Mouse (Mus musculus) Muller cell, postnatal 12 days (primary cell): ENCODE results near the gene Grin2a.

Experiments
- DNase-seq: peaks from one replicate; pipeline ENCODE4 v3.0.0-alpha.2; 2015; ENCODE audit errors: inconsistent ontology term

Gene Grin2a

GRCm38 (mm10) chr16:9751045-9751569 lies 244.3 kb downstream of the Grin2a start:
- peak; percentile 35 for DNase-seq

GRCm38 (mm10) chr16:9749661-9750060 lies 245.7 kb downstream of the Grin2a start:
- DNase-seq, result no peak

GRCm38 (mm10) chr16:9742443-9742842 lies 252.9 kb downstream of the Grin2a start:
- DNase-seq, result no peak

- no peak for DNase-seq
Measured at GRCm38 (mm10) chr16:9738679-9739078, 256.7 kb downstream of the Grin2a start.

GRCm38 (mm10) chr16:9737131-9737530 lies 258.2 kb downstream of the Grin2a start:
- no peak for DNase-seq

- DNase-seq, result no peak
Measured at GRCm38 (mm10) chr16:9735365-9736080, 259.8 kb downstream of the Grin2a start.

GRCm38 (mm10) chr16:9727603-9728002 lies 267.8 kb downstream of the Grin2a start:
- DNase-seq, result no peak

GRCm38 (mm10) chr16:9725578-9726113 lies 269.7 kb downstream of the Grin2a start:
- no peak for DNase-seq

- DNase-seq, result peak; percentile 61
Measured at GRCm38 (mm10) chr16:9711398-9711797, 284.0 kb downstream of the Grin2a start.

GRCm38 (mm10) chr16:9709921-9710320 lies 285.4 kb downstream of the Grin2a start:
- no peak for DNase-seq

- DNase-seq, result no peak
Measured at GRCm38 (mm10) chr16:9697141-9697540, 298.2 kb downstream of the Grin2a start.

- no peak for DNase-seq
Measured at GRCm38 (mm10) chr16:9694081-9694480, 301.3 kb downstream of the Grin2a start.

- DNase-seq, result no peak
Measured at GRCm38 (mm10) chr16:9688523-9689140, 306.7 kb downstream of the Grin2a start.

- no peak for DNase-seq
Measured at GRCm38 (mm10) chr16:9680572-9680971, 314.8 kb downstream of the Grin2a start.

GRCm38 (mm10) chr16:9679994-9680393 lies 315.4 kb downstream of the Grin2a start:
- peak; percentile 36 for DNase-seq

GRCm38 (mm10) chr16:9678750-9679149 lies 316.6 kb downstream of the Grin2a start:
- DNase-seq, result no peak

- no peak for DNase-seq
Measured at GRCm38 (mm10) chr16:9672390-9672789, 323.0 kb downstream of the Grin2a start.

- DNase-seq, result no peak
Measured at GRCm38 (mm10) chr16:9671222-9671621, 324.1 kb downstream of the Grin2a start.

- DNase-seq, result peak; percentile 7
Measured at GRCm38 (mm10) chr16:9670750-9671161, 324.6 kb downstream of the Grin2a start.

- DNase-seq, result no peak
Measured at GRCm38 (mm10) chr16:9665896-9666295, 329.5 kb downstream of the Grin2a start.

- DNase-seq, result no peak
Measured at GRCm38 (mm10) chr16:9664060-9664459, 331.3 kb downstream of the Grin2a start.

GRCm38 (mm10) chr16:9663508-9663907 lies 331.9 kb downstream of the Grin2a start:
- no peak for DNase-seq
